Mouse (Mus musculus) forebrain, embryonic 15.5 days (tissue): ENCODE results near the gene Riok2. TPM values are rescaled to one million over a fixed set of nuclear protein-coding genes. Genes with fewer than 3 reads are reported as not detected.
"Not testable (repeated sequence)": the region's sequence is repeated elsewhere in the genome, so short reads cannot be mapped to it uniquely, and the experiment has no call there.

ENCODE experiments used
- ATAC-seq: fragments of 200-750 bp; cut with Nextera tagmentation; replicated peaks from 2 replicates; pipeline ENCODE4 v1.8.0; 2017; ENCODE audit warnings: mild to moderate bottlenecking, moderate TSS enrichment, moderate library complexity
- H3K27ac ChIP-seq: fragments of 300-500 bp; sonication (generic); replicated peaks from 2 replicates; pipeline ENCODE4 v1.5.1; 2015; ENCODE audit warnings: mild to moderate bottlenecking, inconsistent platforms
- H3K27me3 ChIP-seq: fragments of 300-500 bp; sonication (generic); 2 replicates; pipeline ENCODE4 v1.6.1; 2015; ENCODE audit warnings: inconsistent platforms
- H3K36me3 ChIP-seq: fragments of 300-500 bp; sonication (generic); 2 replicates; pipeline ENCODE4 v1.6.1; 2015; ENCODE audit warnings: mild to moderate bottlenecking, inconsistent platforms
- H3K4me1 ChIP-seq: fragments of 300-500 bp; sonication (generic); 2 replicates; pipeline ENCODE4 v1.6.1; 2015; ENCODE audit warnings: inconsistent platforms
- H3K4me2 ChIP-seq: fragments of 300-500 bp; sonication (generic); replicated peaks from 2 replicates; pipeline ENCODE4 v1.6.1; 2015; ENCODE audit warnings: mild to moderate bottlenecking, inconsistent platforms
- H3K4me3 ChIP-seq: fragments of 300-500 bp; sonication (generic); 2 replicates; pipeline ENCODE4 v1.5.1; 2015; ENCODE audit warnings: mild to moderate bottlenecking, inconsistent platforms
- H3K9ac ChIP-seq: fragments of 300-500 bp; sonication (generic); replicated peaks from 2 replicates; pipeline ENCODE4 v1.6.1; 2015; ENCODE audit warnings: mild to moderate bottlenecking, inconsistent platforms
- H3K9me3 ChIP-seq: fragments of 300-500 bp; sonication (generic); 2 replicates; pipeline ENCODE4 v1.6.1; 2016; ENCODE audit warnings: inconsistent platforms
- WGBS: fragments of 180-500 bp; shearing (Covaris S2); methylation state at CpG from one replicate; pipeline ENCODE4 v1.1.7; 2015; ENCODE audit warnings: mixed read lengths; 5-methylcytosine and 5-hydroxymethylcytosine counted together
- polyA plus RNA-seq: library from polyadenylated mRNA; unstranded; fragments of >200 nt; fragmentation: Nextera tagmentation; extraction: Ambion mirVana; gene quantifications from 2 replicates; pipeline ENCODE4 v1.2.1, GENCODE M21; 2015

Riok2 gene
- 27.0 and 29.4 TPM in 2 replicates for polyA plus RNA-seq

- H3K9ac ChIP-seq = peak within 1 kb of the TSS; percentile 76
- H3K4me3 ChIP-seq = peak within 1 kb of the TSS; percentile 83
- H3K9me3 ChIP-seq = no peaks in the 10 kb centered on the region
- peaks cover 15% of the 10 kb centered on the region for H3K36me3 ChIP-seq
- ATAC-seq = peak; percentile 97
- WGBS = under 1% methylated on average over 48 of the region's 48 CpGs
- peak within 1 kb of the TSS; percentile 74 for H3K27ac ChIP-seq
- H3K4me1 ChIP-seq = peaks cover 19% of the 10 kb centered on the region
- H3K4me2 ChIP-seq = peak within 1 kb of the TSS; percentile 64
- no peaks in the 10 kb centered on the region for H3K27me3 ChIP-seq
These were observed at the start of gene Riok2 for GRCm38 (mm10) chr17:17373918-17374910. Gene Riok2, plus strand, starts transcription at chr17:17374309.

- not testable (repeated sequence) for H3K9me3 ChIP-seq, ATAC-seq, H3K27me3 ChIP-seq, H3K36me3 ChIP-seq, H3K4me1 ChIP-seq, H3K27ac ChIP-seq, H3K4me3 ChIP-seq, H3K4me2 ChIP-seq, H3K9ac ChIP-seq
- WGBS = 83% methylated on average over 1 of the region's 1 CpGs
These were observed 48.1 kb upstream of the Riok2 start for GRCm38 (mm10) chr17:17326022-17326421.

GRCm38 (mm10) chr17:17326636-17327035 lies 47.5 kb upstream of the Riok2 start:
- WGBS = 86% methylated on average over 4 of the region's 4 CpGs
- no peak overlapping the region for H3K4me2 ChIP-seq
- no peak overlapping the region for H3K4me3 ChIP-seq
- H3K9me3 ChIP-seq = 0 out of 2 replicates have a peak, but pooled peaks cover 3% of the 10 kb centered on the region
- H3K27ac ChIP-seq = no peak overlapping the region
- H3K27me3 ChIP-seq = no peaks in the 10 kb centered on the region
- no peak for ATAC-seq
- no peaks in the 10 kb centered on the region for H3K36me3 ChIP-seq
- H3K4me1 ChIP-seq = no peaks in the 10 kb centered on the region
- no peak overlapping the region for H3K9ac ChIP-seq

GRCm38 (mm10) chr17:17345374-17346183 lies 28.5 kb upstream of the Riok2 start:
- H3K4me1 ChIP-seq, H3K27ac ChIP-seq, H3K27me3 ChIP-seq, H3K36me3 ChIP-seq, H3K9me3 ChIP-seq: not testable (repeated sequence)
- peak; percentile 80 for ATAC-seq
- peak overlapping the region; percentile 39 for H3K4me3 ChIP-seq
- H3K9ac ChIP-seq = peak overlapping the region; percentile 35
- peak overlapping the region; percentile 53 for H3K4me2 ChIP-seq
- 5% methylated on average over 32 of the region's 40 CpGs for WGBS

GRCm38 (mm10) chr17:17346281-17346680 lies 27.8 kb upstream of the Riok2 start:
- H3K36me3 ChIP-seq, ATAC-seq, H3K9me3 ChIP-seq, H3K4me1 ChIP-seq, H3K27ac ChIP-seq, H3K27me3 ChIP-seq: not testable (repeated sequence)
- H3K9ac ChIP-seq = peak overlapping the region; percentile 35
- peak overlapping the region; percentile 39 for H3K4me3 ChIP-seq
- peak overlapping the region; percentile 53 for H3K4me2 ChIP-seq
- 43% methylated on average over 4 of the region's 4 CpGs for WGBS

GRCm38 (mm10) chr17:17373550-17373917 lies 575 bp upstream of the Riok2 start:
- H3K4me3 ChIP-seq = peak overlapping the region; percentile 83
- H3K36me3 ChIP-seq = peaks cover 10% of the 10 kb centered on the region; the same call in 1 of the 2 replicates
- H3K9ac ChIP-seq = peak overlapping the region; percentile 72
- no peaks in the 10 kb centered on the region for H3K9me3 ChIP-seq
- ATAC-seq = no peak
- WGBS = 2% methylated on average over 6 of the region's 6 CpGs
- H3K27ac ChIP-seq = peak overlapping the region; percentile 74; the same call in 1 of the 2 replicates
- H3K4me1 ChIP-seq = peaks cover 19% of the 10 kb centered on the region
- peak overlapping the region; percentile 64 for H3K4me2 ChIP-seq
- no peaks in the 10 kb centered on the region for H3K27me3 ChIP-seq

- Histone ChIP-seq H3K4me2 (peak overlapping the region; percentile 64), H3K27ac (no peak overlapping the region), H3K9ac (no peak overlapping the region), H3K36me3 (peaks cover 21% of the 10 kb centered on the region), H3K4me3 (peak overlapping the region; percentile 83; the same call in 1 of the 2 replicates), H3K27me3 (no peaks in the 10 kb centered on the region), H3K9me3 (no peaks in the 10 kb centered on the region), H3K4me1 (peaks cover 19% of the 10 kb centered on the region)
- 88% methylated on average over 3 of the region's 3 CpGs for WGBS
- no peak for ATAC-seq
These were observed 1.5 kb downstream of the Riok2 start for GRCm38 (mm10) chr17:17375581-17375980.

GRCm38 (mm10) chr17:17383703-17384102 lies 9.6 kb downstream of the Riok2 start:
- 89% methylated on average over 4 of the region's 4 CpGs for WGBS

GRCm38 (mm10) chr17:17384502-17384901 lies 10.4 kb downstream of the Riok2 start:
- Histone ChIP-seq H3K4me1 (no peaks in the 10 kb centered on the region), H3K27me3 (no peaks in the 10 kb centered on the region), H3K36me3 (peaks cover 68% of the 10 kb centered on the region), H3K27ac (no peak overlapping the region), H3K9ac (no peak overlapping the region), H3K4me3 (no peak overlapping the region), H3K9me3 (no peaks in the 10 kb centered on the region), H3K4me2 (no peak overlapping the region)
- ATAC-seq = no peak
- WGBS = 89% methylated on average over 3 of the region's 3 CpGs

More at GRCm38 (mm10) chr17:17383703-17384102, 9.6 kb downstream of the Riok2 start:
- Histone ChIP-seq H3K27ac (no peak overlapping the region), H3K36me3 (peaks cover 70% of the 10 kb centered on the region), H3K4me3 (no peak overlapping the region), H3K4me2 (no peak overlapping the region), H3K4me1 (no peaks in the 10 kb centered on the region), H3K27me3 (no peaks in the 10 kb centered on the region), H3K9me3 (no peaks in the 10 kb centered on the region), H3K9ac (no peak overlapping the region)
- ATAC-seq = no peak

- peaks cover 68% of the 10 kb centered on the region for H3K36me3 ChIP-seq
- H3K9ac ChIP-seq = no peak overlapping the region
- H3K4me2 ChIP-seq = no peak overlapping the region
- ATAC-seq = no peak
- H3K4me3 ChIP-seq = no peak overlapping the region
- no peak overlapping the region for H3K27ac ChIP-seq
- no peaks in the 10 kb centered on the region for H3K9me3 ChIP-seq
- no peaks in the 10 kb centered on the region for H3K4me1 ChIP-seq
- 81% methylated on average over 2 of the region's 2 CpGs for WGBS
- no peaks in the 10 kb centered on the region for H3K27me3 ChIP-seq
These were observed 12.0 kb downstream of the Riok2 start for GRCm38 (mm10) chr17:17386117-17386516.

- no peak for ATAC-seq
These were observed 17.7 kb downstream of the Riok2 start for GRCm38 (mm10) chr17:17391823-17392222.

GRCm38 (mm10) chr17:17392863-17393262 lies 18.8 kb downstream of the Riok2 start:
- no peak overlapping the region for H3K9ac ChIP-seq
- peaks cover 25% of the 10 kb centered on the region for H3K36me3 ChIP-seq
- no peaks in the 10 kb centered on the region for H3K27me3 ChIP-seq
- no peaks in the 10 kb centered on the region for H3K9me3 ChIP-seq
- WGBS = 65% methylated on average over 7 of the region's 7 CpGs
- no peak overlapping the region; the same call in 1 of the 2 replicates for H3K4me2 ChIP-seq
- H3K4me3 ChIP-seq = no peak overlapping the region
- peaks cover 15% of the 10 kb centered on the region for H3K4me1 ChIP-seq
- peak overlapping the region; percentile 81 for H3K27ac ChIP-seq
- ATAC-seq = peak; percentile 60

More at GRCm38 (mm10) chr17:17391823-17392222, 17.7 kb downstream of the Riok2 start:
- H3K9ac ChIP-seq = no peak overlapping the region
- 88% methylated on average over 4 of the region's 4 CpGs for WGBS
- H3K4me3 ChIP-seq = no peak overlapping the region
- H3K4me1 ChIP-seq = peaks cover 4% of the 10 kb centered on the region
- H3K36me3 ChIP-seq = peaks cover 31% of the 10 kb centered on the region
- H3K27me3 ChIP-seq = no peaks in the 10 kb centered on the region
- H3K9me3 ChIP-seq = no peaks in the 10 kb centered on the region
- no peak overlapping the region for H3K4me2 ChIP-seq
- H3K27ac ChIP-seq = peak overlapping the region; percentile 28
